Mouse (Mus musculus) stomach, postnatal 0 days (tissue): ENCODE measurements around the gene Ankfy1.

Source experiments
- CTCF ChIP-seq: IDR thresholded peaks from 2 replicates; pipeline ENCODE4 v1.5.1; 2016; ENCODE audit warnings: antibody characterized with exemption, low read depth, mild to moderate bottlenecking, moderate library complexity
- EP300 ChIP-seq: optimal IDR thresholded peaks from 2 replicates; pipeline ENCODE3; 2016; ENCODE audit warnings: antibody characterized with exemption

DNA sequence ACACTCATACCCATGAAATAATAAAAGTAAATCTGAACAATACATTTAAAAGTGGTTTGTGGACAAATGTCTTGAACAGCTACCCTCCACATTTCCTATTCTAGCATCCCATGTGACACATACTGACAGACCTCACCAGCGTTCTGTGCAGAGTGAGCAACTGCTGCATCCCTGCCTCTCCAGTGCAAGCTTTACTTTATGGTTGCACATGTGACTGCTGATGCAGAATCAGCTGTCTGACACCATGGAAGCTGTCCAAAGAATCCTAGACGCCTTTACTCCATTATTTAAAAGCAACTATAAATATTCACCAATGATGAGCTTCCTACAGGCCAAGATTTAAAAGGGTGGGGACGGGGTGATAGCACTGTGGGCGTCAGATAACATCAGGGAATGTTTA lies 81.7 kb downstream of the Ankfy1 start:
- TF ChIP-seq CTCF, result no peak
- TF ChIP-seq EP300, result no peak
